Mouse (Mus musculus) urinary bladder, postnatal 36 days (tissue): ENCODE data around the gene Olfr1437.
"Not testable (repeated sequence)": the region's sequence is repeated elsewhere in the genome, so short reads cannot be mapped to it uniquely, and the experiment has no call there.

Source experiments
- DNase-seq, 2 experiments: peaks; one replicate each; pipeline ENCODE4 v3.0.0; 2022; ENCODE audit warnings: low spot score in 2 of 2, mixed read lengths in 1 of 2

Olfr1437 gene

DNA sequence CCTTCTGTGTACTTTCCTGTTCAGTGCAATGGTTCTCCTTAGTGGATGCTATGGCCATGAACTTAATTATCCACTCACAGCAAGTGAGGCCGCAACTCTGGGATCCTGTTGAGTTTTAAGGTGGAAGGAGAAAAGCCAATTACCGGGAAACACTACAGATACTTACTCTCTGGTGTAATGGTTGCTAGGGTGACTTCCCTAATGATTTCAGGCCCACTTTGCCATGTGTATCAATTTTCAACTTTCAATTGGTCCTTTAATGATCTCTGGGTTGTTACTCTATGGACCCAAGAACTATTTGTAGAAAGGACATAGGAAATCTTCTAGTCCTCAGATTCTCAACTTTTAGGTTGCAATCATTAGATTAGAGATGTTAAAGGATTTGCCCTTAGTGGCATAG is at the start of gene Olfr1437:
Gene Olfr1437, minus strand, starts transcription at position 101 of the 400 bp plus-strand sequence.
- DNase-seq = no peak

DNA sequence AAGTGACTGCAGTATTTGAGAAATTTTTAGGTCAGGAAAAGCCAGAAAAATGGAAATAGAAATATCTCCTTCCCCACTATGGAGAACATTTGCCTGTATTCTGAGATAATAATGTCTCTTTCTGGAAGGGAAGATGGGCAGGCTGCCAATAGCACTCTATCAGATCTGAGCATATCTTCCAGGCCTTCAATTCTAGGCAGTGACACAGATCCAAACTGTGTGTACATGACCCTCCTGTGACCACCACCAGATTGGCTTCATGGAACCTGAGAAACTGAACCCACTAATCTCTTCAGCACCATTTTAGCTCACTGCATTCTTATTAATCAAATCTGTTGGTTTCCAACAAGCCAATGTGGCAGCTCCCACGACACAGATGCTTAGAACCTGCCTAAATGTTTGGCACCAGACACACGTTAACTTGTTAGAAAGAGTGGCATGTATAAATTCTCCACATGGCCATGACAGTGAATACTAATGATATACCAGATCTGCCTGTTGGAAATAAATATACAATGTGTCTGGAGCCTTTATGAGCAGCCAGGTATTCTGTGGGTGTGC is 49.6 kb upstream of the Olfr1437 start:
- no peak for DNase-seq

DNA sequence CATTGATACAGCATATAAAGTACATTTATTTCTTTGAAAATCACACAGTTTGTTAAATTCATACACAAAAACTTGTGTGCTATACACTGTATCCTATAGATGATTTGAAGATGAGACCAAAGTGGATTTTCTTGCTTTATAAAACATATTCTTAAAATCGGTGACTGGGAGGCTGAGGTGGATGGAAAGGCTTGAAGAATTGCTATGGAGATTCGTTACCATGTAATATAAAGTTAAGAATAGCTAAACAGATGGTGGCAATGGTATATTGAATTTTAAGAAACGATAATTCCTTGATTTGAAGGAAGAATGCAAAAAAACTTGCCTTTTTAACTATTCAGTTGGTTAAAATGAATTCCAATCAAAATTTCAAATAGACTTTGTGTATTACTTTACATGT is 48.1 kb upstream of the Olfr1437 start:
- DNase-seq = no peak

DNA sequence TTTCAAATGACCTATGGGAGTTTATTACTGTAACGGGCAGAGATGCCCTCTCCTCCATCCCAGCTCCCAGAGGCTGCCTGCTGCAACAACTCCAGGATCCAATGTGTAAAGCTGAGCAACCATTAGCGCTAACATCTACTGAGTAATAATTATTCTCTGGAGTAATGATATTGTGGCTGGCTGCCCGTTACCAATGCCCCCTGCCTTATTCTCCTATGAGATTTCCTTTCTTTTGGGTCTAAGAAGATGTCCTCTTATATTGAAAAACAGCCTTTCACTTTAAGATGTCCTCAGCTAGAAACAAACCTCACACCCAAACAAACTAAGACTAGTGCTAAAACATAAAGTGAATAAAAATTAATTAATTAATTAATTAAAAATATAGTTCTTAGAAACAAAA is 10.9 kb upstream of the Olfr1437 start, which contains the start of gene Olfr1438-ps1:
Gene Olfr1438-ps1, minus strand, starts transcription at position 101 of the 400 bp plus-strand sequence.
- no peak for DNase-seq

DNA sequence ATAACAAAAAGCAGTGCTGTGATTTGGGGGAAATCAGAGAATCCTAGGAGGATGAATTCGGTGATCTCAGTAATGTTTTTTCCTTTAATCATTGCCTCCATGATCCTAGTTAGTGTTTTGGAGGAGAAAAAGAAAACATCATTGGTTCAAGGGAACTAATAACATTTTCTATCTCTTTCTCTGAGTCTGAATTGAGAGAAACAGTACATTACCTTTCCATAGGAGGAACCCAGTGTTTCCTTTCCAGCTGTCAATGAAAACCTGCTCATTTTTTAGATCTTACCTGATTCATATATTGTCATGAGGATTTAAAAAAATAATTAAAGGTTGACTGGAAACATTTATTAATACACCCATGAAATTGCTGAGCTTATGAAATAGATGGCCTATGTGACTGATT is 25.9 kb downstream of the Olfr1437 start, which contains the start of gene Olfr1436:
Gene Olfr1436, minus strand, starts transcription at position 101 of the 400 bp plus-strand sequence.
- DNase-seq = not testable (repeated sequence)

DNA sequence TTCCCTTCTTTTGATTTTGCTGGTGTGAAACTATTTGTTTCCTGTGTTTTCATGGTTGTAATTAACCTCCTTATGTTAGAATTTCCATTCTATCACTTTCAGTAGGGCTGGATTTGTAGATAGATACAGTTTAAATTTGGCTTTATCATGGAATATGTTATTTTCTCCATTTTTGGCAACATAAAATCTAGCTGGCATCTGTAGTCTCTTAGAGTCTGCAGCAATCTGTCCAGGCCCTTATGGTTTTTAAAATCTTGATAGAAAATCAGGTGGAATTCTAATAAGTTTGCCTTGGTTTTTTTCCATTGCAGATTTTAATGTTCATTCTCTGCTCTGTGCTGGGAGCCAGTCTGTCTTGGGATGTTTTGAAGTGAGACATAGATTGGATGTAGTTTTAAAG is 31.9 kb downstream of the Olfr1437 start:
- no peak for DNase-seq

DNA sequence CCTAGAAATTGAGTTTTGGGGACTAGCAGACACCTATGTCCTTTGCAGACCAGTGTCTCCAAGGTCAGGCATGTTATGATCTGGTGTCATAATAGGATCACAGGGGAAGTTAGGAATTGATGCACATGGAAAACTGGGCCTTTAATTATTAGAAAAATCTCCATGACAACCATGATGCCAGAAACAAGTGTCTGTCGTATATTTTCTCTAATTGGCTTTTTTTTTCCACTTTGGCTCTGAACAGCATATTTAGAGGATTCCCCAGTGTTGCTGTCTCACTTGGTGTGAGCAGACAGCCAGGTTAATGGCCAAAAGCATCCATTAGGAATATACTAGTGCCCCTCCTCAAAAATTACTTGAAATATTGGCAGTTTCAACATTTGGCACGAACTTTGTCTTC is 45.3 kb downstream of the Olfr1437 start, which contains the start of gene Olfr1434:
Gene Olfr1434, plus strand, starts transcription at position 301 of the 400 bp plus-strand sequence.
- no peak for DNase-seq
